ENCODE assay signal across 9 mouse cellular contexts in the genomic region with DNA sequence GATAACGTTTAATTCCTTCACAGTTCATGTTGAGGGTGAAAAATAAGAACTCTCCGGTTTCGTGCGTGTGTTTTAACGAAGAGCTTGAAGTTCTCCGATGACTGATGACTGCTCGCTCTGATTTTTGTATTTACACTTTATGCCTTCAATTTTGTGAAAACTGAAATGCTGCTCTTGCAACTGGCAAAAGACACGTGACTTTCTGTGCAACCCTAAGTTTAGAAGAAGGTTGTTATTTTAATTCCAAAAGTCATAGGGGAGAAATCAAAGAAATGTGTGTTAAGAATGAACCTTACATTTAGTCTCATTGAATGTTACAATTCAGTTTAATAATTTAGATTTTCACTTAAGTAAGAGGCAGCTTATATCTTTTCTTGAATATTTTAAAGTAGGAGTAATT. TPM values are rescaled to one million over a fixed set of nuclear protein-coding genes. Genes with fewer than 3 reads are reported as not detected.
DNase-seq lines count a peak whose midpoint lies in the region; ATAC-seq and TF ChIP-seq lines count a peak whose summit lies in the region.
"Had no signal": no experiment of that assay in that cellular context is flagged by ENCODE, and none has a peak within 500 bp of the region (broad histone marks: within the 10 kb centered on the region; RNA-seq: fewer than 3 reads in every experiment).

No protein-coding gene starts in this region.

- no peaks in the 10 kb centered on the region for H3K36me3 ChIP-seq in heart, embryonic 13.5 days
- no peaks in the 10 kb centered on the region for H3K36me3 ChIP-seq in ES-E14 (ENCODE audit: control insufficient read depth, insufficient read depth, low read length, poor library complexity, severe bottlenecking)
- no peaks in the 10 kb centered on the region for H3K36me3 ChIP-seq in hindbrain, embryonic 10.5 days
- no peaks in the 10 kb centered on the region for H3K36me3 ChIP-seq in midbrain, embryonic 10.5 days

- ATAC-seq in heart, embryonic 13.5 days (ENCODE audit: extremely low read depth, insufficient number of reproducible peaks, low FRiP score, low TSS enrichment) = no peak

- 3% methylated on average over 8 of the region's 8 CpGs for WGBS in heart, embryonic 13.5 days
- 8% methylated on average over 8 of the region's 8 CpGs for WGBS in hindbrain, embryonic 10.5 days
- 11% methylated on average over 8 of the region's 8 CpGs for WGBS in midbrain, embryonic 10.5 days

- peak overlapping the region; percentile 94 for H3K9ac ChIP-seq in heart, embryonic 13.5 days
- H3K9ac ChIP-seq in ES-E14 (ENCODE audit: insufficient read depth, low read depth, low read length, poor library complexity, severe bottlenecking) = peak overlapping the region; percentile 86; the same call in 1 of the 2 replicates

- H3K4me3 ChIP-seq in heart, embryonic 13.5 days = peak overlapping the region; percentile 90
- peak overlapping the region; percentile 82 to 100 for H3K4me3 ChIP-seq in ES-E14 (ENCODE audit: insufficient read depth in 1 of 2, low read depth in 1 of 2, low read length in 2 of 2, poor library complexity in 1 of 2, severe bottlenecking in 1 of 2)
- H3K4me3 ChIP-seq in hindbrain, embryonic 10.5 days = peak overlapping the region; percentile 82
- peak overlapping the region; percentile 80 for H3K4me3 ChIP-seq in midbrain, embryonic 10.5 days

- peaks cover 48% of the 10 kb centered on the region for H3K4me1 ChIP-seq in heart, embryonic 13.5 days
- peaks cover 2 to 3% of the 10 kb centered on the region in 2 experiments; a peak in 2 of 4 replicates for H3K4me1 ChIP-seq in ES-E14 (ENCODE audit: control insufficient read depth in 2 of 2, insufficient read depth in 2 of 2, low read length in 2 of 2, poor library complexity in 1 of 2)
- H3K4me1 ChIP-seq in hindbrain, embryonic 10.5 days (replicated peaks) = peaks cover 29% of the 10 kb centered on the region
- H3K4me1 ChIP-seq in midbrain, embryonic 10.5 days = peaks cover 40% of the 10 kb centered on the region

- H3K27ac ChIP-seq in heart, embryonic 13.5 days (replicated peaks) = peak overlapping the region; percentile 99
- H3K27ac ChIP-seq in ES-E14 (ENCODE audit: insufficient read depth, low read depth, low read length, poor library complexity, severe bottlenecking) = no peak overlapping the region
- peak overlapping the region; percentile 94 for H3K27ac ChIP-seq in hindbrain, embryonic 10.5 days
- H3K27ac ChIP-seq in midbrain, embryonic 10.5 days (replicated peaks) = 0 out of 2 replicates have a peak overlapping the region, but pooled peaks have one; percentile 94

- H3K9me3 ChIP-seq in heart, embryonic 13.5 days = no peaks in the 10 kb centered on the region
- no peaks in the 10 kb centered on the region for H3K9me3 ChIP-seq in ES-E14 (ENCODE audit: control insufficient read depth, insufficient read depth, low read depth, low read length)
- no peaks in the 10 kb centered on the region for H3K9me3 ChIP-seq in hindbrain, embryonic 10.5 days
- H3K9me3 ChIP-seq in midbrain, embryonic 10.5 days (replicated peaks) = no peaks in the 10 kb centered on the region

- no peak for DNase-seq in heart, adult 18-20 months
- no peak for DNase-seq in ES-E14 (ENCODE audit: low read depth, low spot score)
- no peak for DNase-seq in hindbrain, embryonic 10.5 days (ENCODE audit: low spot score)
- DNase-seq in midbrain, embryonic 10.5 days (ENCODE audit: low spot score) = no peak
- DNase-seq in gastrocnemius, postnatal 4 days (ENCODE audit: low spot score in 2 of 2) = no peak
- DNase-seq in urinary bladder, postnatal 10 days (ENCODE audit: low spot score) = no peak
- DNase-seq in right cerebral cortex, adult 2 months (ENCODE audit: low spot score in 2 of 2) = no peak
- DNase-seq: cerebellum, postnatal 10 days had no signal

- peak overlapping the region; percentile 81 for H3K4me2 ChIP-seq in heart, embryonic 13.5 days

- in situ Hi-C loops in ES-E14 (cut with MboI; ENCODE audit: low sequenced_read_pairs in 2 of 2, unreplicated experiment in 2 of 2) = no loop called here

- H3K27me3 ChIP-seq in heart, embryonic 13.5 days (replicated peaks) = no peaks in the 10 kb centered on the region
- H3K27me3 ChIP-seq in hindbrain, embryonic 10.5 days (ENCODE audit: insufficient read depth, poor library complexity, severe bottlenecking) = no peaks in the 10 kb centered on the region
- no peaks in the 10 kb centered on the region for H3K27me3 ChIP-seq in midbrain, embryonic 10.5 days (ENCODE audit: low read depth, poor library complexity, severe bottlenecking)

TF ChIP-seq in ES-E14, 5 proteins besides CTCF, POLR2A, EP300 and RAD21:
- TF ChIP-seq MAFK (IDR thresholded peaks at IDR 0.05; ENCODE audit: insufficient read depth, low read depth, low read length) = no peak
- TF ChIP-seq CHD2 (IDR thresholded peaks at IDR 0.05; ENCODE audit: low read depth, low read length) = no peak
- TF ChIP-seq ZC3H11A (IDR thresholded peaks at IDR 0.05; ENCODE audit: borderline replicate concordance, low read depth, low read length) = no peak
- no peak for TF ChIP-seq ZNF384 (IDR thresholded peaks at IDR 0.05; ENCODE audit: low read depth, low read length)
- TF ChIP-seq HCFC1 (IDR thresholded peaks at IDR 0.05; ENCODE audit: borderline replicate concordance, insufficient read depth, low read length) = no peak

RNA-seq across cellular contexts. Expression of a gene that starts 1.3 kb away (rescaled TPM):
- 79.8 and 94.2 TPM in 2 replicates for polyA plus RNA-seq in heart, embryonic 13.5 days (2015; fragmentation: Nextera tagmentation; extraction: Ambion mirVana)
- 10 to 100 TPM; 79.8 to 88.6 TPM for total RNA-seq in heart, adult 18-20 months (2021)
- total RNA-seq in ES-E14 (2012; rRNA removed) = 26.5 and 29.2 TPM in 2 replicates
- polyA plus RNA-seq in hindbrain, embryonic 10.5 days (2016; fragmentation: Nextera tagmentation; extraction: Ambion mirVana) = 40.9 and 48.8 TPM in 2 replicates
- 41.7 and 47.7 TPM in 2 replicates for polyA plus RNA-seq in midbrain, embryonic 10.5 days (2016; fragmentation: Nextera tagmentation; extraction: Ambion mirVana)
- 100 to 1,000 TPM; 109 to 112 TPM for total RNA-seq in gastrocnemius, postnatal 4 days (2021)
